Comparison of ENCODE assay signal across 8 mouse cellular contexts in genomic region chr4:151108028-151108771, GRCm38 (mm10). TPM values are rescaled to one million over a fixed set of nuclear protein-coding genes. Genes with fewer than 3 reads are reported as not detected.
DNase-seq lines count a peak whose midpoint lies in the region; ATAC-seq lines count a peak whose summit lies in the region.

No protein-coding gene starts in this region.

- H3K4me1 ChIP-seq in embryonic facial prominence, embryonic 15.5 days: peaks cover 19% of the 10 kb centered on the region
- H3K4me1 ChIP-seq in heart, embryonic 11.5 days (ENCODE audit: control insufficient read depth, insufficient read depth, low read length): peaks cover 16% of the 10 kb centered on the region
- no peaks in the 10 kb centered on the region for H3K4me1 ChIP-seq in kidney, embryonic 14.5 days (ENCODE audit: control insufficient read depth, insufficient read depth, low read length)
- H3K4me1 ChIP-seq in limb, embryonic 15.5 days: peaks cover 14% of the 10 kb centered on the region
- H3K4me1 ChIP-seq in midbrain, embryonic 16.5 days (ENCODE audit: control insufficient read depth, insufficient read depth, low read length): peaks cover 35% of the 10 kb centered on the region

- WGBS in embryonic facial prominence, embryonic 15.5 days: 2% methylated on average over 101 of the region's 101 CpGs
- WGBS in heart, embryonic 11.5 days (ENCODE audit: insufficient replicate concordance): under 1% methylated on average over 95 of the region's 101 CpGs
- WGBS in kidney, embryonic 14.5 days: under 1% methylated on average over 92 of the region's 101 CpGs
- WGBS in limb, embryonic 15.5 days: under 1% methylated on average over 98 of the region's 101 CpGs
- under 1% methylated on average over 94 of the region's 101 CpGs for WGBS in midbrain, embryonic 16.5 days

- H3K9me3 ChIP-seq in embryonic facial prominence, embryonic 15.5 days (replicated peaks): no peaks in the 10 kb centered on the region
- H3K9me3 ChIP-seq in heart, embryonic 11.5 days (replicated peaks; ENCODE audit: control insufficient read depth, low read length): no peaks in the 10 kb centered on the region
- H3K9me3 ChIP-seq in kidney, embryonic 14.5 days (ENCODE audit: control insufficient read depth, low read length): no peaks in the 10 kb centered on the region
- no peaks in the 10 kb centered on the region for H3K9me3 ChIP-seq in limb, embryonic 15.5 days
- no peaks in the 10 kb centered on the region for H3K9me3 ChIP-seq in midbrain, embryonic 16.5 days (replicated peaks; ENCODE audit: control insufficient read depth, low read length, poor library complexity, severe bottlenecking)

- peak; percentile 97 for ATAC-seq in embryonic facial prominence, embryonic 15.5 days (ENCODE audit: insufficient number of reproducible peaks, low FRiP score, low TSS enrichment, low read depth)
- peak; percentile 92 for ATAC-seq in heart, embryonic 11.5 days (replicated peaks; ENCODE audit: insufficient number of reproducible peaks, low FRiP score, low TSS enrichment)
- peak; percentile 99 for ATAC-seq in kidney, embryonic 14.5 days (ENCODE audit: low FRiP score, low TSS enrichment)
- peak; percentile 95 for ATAC-seq in limb, embryonic 15.5 days (ENCODE audit: insufficient number of reproducible peaks, low FRiP score, low TSS enrichment, low read depth)
- peak; percentile 98 for ATAC-seq in midbrain, embryonic 16.5 days

- peaks cover 31% of the 10 kb centered on the region for H3K27me3 ChIP-seq in embryonic facial prominence, embryonic 15.5 days
- H3K27me3 ChIP-seq in heart, embryonic 11.5 days (ENCODE audit: control insufficient read depth, insufficient read depth, low read length): peaks cover 28% of the 10 kb centered on the region
- peaks cover 32% of the 10 kb centered on the region for H3K27me3 ChIP-seq in kidney, embryonic 14.5 days (ENCODE audit: control insufficient read depth, insufficient read depth, low read length)
- H3K27me3 ChIP-seq in limb, embryonic 15.5 days: peaks cover 53% of the 10 kb centered on the region
- H3K27me3 ChIP-seq in midbrain, embryonic 16.5 days (ENCODE audit: control insufficient read depth, insufficient read depth, low read depth, low read length): no peaks in the 10 kb centered on the region

- peak overlapping the region; percentile 54 for H3K9ac ChIP-seq in embryonic facial prominence, embryonic 15.5 days
- H3K9ac ChIP-seq in heart, embryonic 11.5 days (ENCODE audit: low read depth, low read length): peak overlapping the region; percentile 93
- H3K9ac ChIP-seq in kidney, embryonic 14.5 days (ENCODE audit: low read depth, low read length): peak overlapping the region; percentile 70
- H3K9ac ChIP-seq in limb, embryonic 15.5 days: peak overlapping the region; percentile 44
- H3K9ac ChIP-seq in midbrain, embryonic 16.5 days (ENCODE audit: low read depth, low read length): peak overlapping the region; percentile 92

- DNase-seq in brain, embryonic 18.5 days (ENCODE audit: low read depth, low spot score): peak; percentile 91
- peak; percentile 20 to 73 for DNase-seq in spleen, postnatal 10 days (ENCODE audit: low spot score in 2 of 2)
- DNase-seq in adipocyte (ENCODE audit: low spot score): no peak

- H3K4me3 ChIP-seq in embryonic facial prominence, embryonic 15.5 days (replicated peaks): peak overlapping the region; percentile 69
- peak overlapping the region; percentile 81 for H3K4me3 ChIP-seq in heart, embryonic 11.5 days (ENCODE audit: low read depth, low read length)
- H3K4me3 ChIP-seq in kidney, embryonic 14.5 days (ENCODE audit: low read length): peak overlapping the region; percentile 76
- H3K4me3 ChIP-seq in limb, embryonic 15.5 days: peak overlapping the region; percentile 69
- H3K4me3 ChIP-seq in midbrain, embryonic 16.5 days (ENCODE audit: low read depth, low read length): peak overlapping the region; percentile 89

- 0 out of 2 replicates have a peak overlapping the region, but pooled peaks have one; percentile 0 for H3K27ac ChIP-seq in embryonic facial prominence, embryonic 15.5 days (replicated peaks)
- H3K27ac ChIP-seq in heart, embryonic 11.5 days (ENCODE audit: low read depth, low read length): peak overlapping the region; percentile 94
- no peak overlapping the region for H3K27ac ChIP-seq in kidney, embryonic 14.5 days (ENCODE audit: low read depth, low read length)
- H3K27ac ChIP-seq in limb, embryonic 15.5 days: no peak overlapping the region
- H3K27ac ChIP-seq in midbrain, embryonic 16.5 days (ENCODE audit: low read length): peak overlapping the region; percentile 98

- H3K4me2 ChIP-seq in embryonic facial prominence, embryonic 15.5 days (replicated peaks): peak overlapping the region; percentile 100
- H3K4me2 ChIP-seq in heart, embryonic 11.5 days: peak overlapping the region; percentile 90
- peak overlapping the region; percentile 99 for H3K4me2 ChIP-seq in kidney, embryonic 14.5 days (replicated peaks; ENCODE audit: low read depth, low read length)
- H3K4me2 ChIP-seq in limb, embryonic 15.5 days: peak overlapping the region; percentile 99
- peak overlapping the region; percentile 79 for H3K4me2 ChIP-seq in midbrain, embryonic 16.5 days (ENCODE audit: low read length)

- H3K36me3 ChIP-seq in embryonic facial prominence, embryonic 15.5 days: no peaks in the 10 kb centered on the region
- H3K36me3 ChIP-seq in heart, embryonic 11.5 days (ENCODE audit: control insufficient read depth, insufficient read depth, low read length): no peaks in the 10 kb centered on the region
- no peaks in the 10 kb centered on the region for H3K36me3 ChIP-seq in kidney, embryonic 14.5 days (ENCODE audit: control insufficient read depth, insufficient read depth, low read length)
- no peaks in the 10 kb centered on the region for H3K36me3 ChIP-seq in limb, embryonic 15.5 days
- no peaks in the 10 kb centered on the region for H3K36me3 ChIP-seq in midbrain, embryonic 16.5 days (ENCODE audit: control insufficient read depth, insufficient read depth, low read length)

RNA-seq across cellular contexts. Expression of gene Gm13090, which starts 18.8 kb away (rescaled TPM):
- polyA plus RNA-seq in embryonic facial prominence, embryonic 15.5 days (2015; fragmentation: Nextera tagmentation; extraction: Ambion mirVana): not detected in 2 replicates
- 0.21 TPM in 1 of 2 replicates, not detected in the other for polyA plus RNA-seq in heart, embryonic 11.5 days (2014; fragmentation: Nextera tagmentation; extraction: Ambion mirVana)
- polyA plus RNA-seq in kidney, embryonic 14.5 days (2014; fragmentation: Nextera tagmentation; extraction: Ambion mirVana): not detected in 2 replicates
- not detected in 2 replicates for polyA plus RNA-seq in limb, embryonic 15.5 days (2015; fragmentation: Nextera tagmentation; extraction: Ambion mirVana)
- polyA plus RNA-seq in midbrain, embryonic 16.5 days (2015; fragmentation: Nextera tagmentation; extraction: Ambion mirVana): not detected in 2 replicates

RNA-seq across cellular contexts. Expression of gene Vamp3, which starts 50.4 kb away (rescaled TPM):
- polyA plus RNA-seq in embryonic facial prominence, embryonic 15.5 days (2015; fragmentation: Nextera tagmentation; extraction: Ambion mirVana): 121 and 123 TPM in 2 replicates
- 88.5 and 102 TPM in 2 replicates for polyA plus RNA-seq in heart, embryonic 11.5 days (2014; fragmentation: Nextera tagmentation; extraction: Ambion mirVana)
- 77.4 and 115 TPM in 2 replicates for polyA plus RNA-seq in kidney, embryonic 14.5 days (2014; fragmentation: Nextera tagmentation; extraction: Ambion mirVana)
- polyA plus RNA-seq in limb, embryonic 15.5 days (2015; fragmentation: Nextera tagmentation; extraction: Ambion mirVana): 127 and 131 TPM in 2 replicates
- 45.7 and 49.8 TPM in 2 replicates for polyA plus RNA-seq in midbrain, embryonic 16.5 days (2015; fragmentation: Nextera tagmentation; extraction: Ambion mirVana)

Comparison
In these comparisons a context has a peak if more than half of its experiments do, and no peak if none do; other contexts are left out.
1. H3K27ac ChIP-seq: peak in embryonic facial prominence, embryonic 15.5 days (single experiment), heart, embryonic 11.5 days (single experiment) and midbrain, embryonic 16.5 days (single experiment); none in kidney, embryonic 14.5 days (single experiment) and limb, embryonic 15.5 days (single experiment).
2. Peak in every context shown above with its lines, with median percentiles within 50 percentile points of each other: ATAC-seq, H3K4me2 ChIP-seq, H3K4me3 ChIP-seq and H3K9ac ChIP-seq.